Mouse (Mus musculus) stomach, postnatal 0 days (tissue): ENCODE data around the gene Unc50.

ENCODE experiments used
- CTCF ChIP-seq: IDR thresholded peaks from 2 replicates; pipeline ENCODE4 v1.5.1; 2016; ENCODE audit warnings: antibody characterized with exemption, low read depth, mild to moderate bottlenecking, moderate library complexity
- EP300 ChIP-seq: optimal IDR thresholded peaks from 2 replicates; pipeline ENCODE3; 2016; ENCODE audit warnings: antibody characterized with exemption

- TF ChIP-seq CTCF (no peak), EP300 (no peak)
Observed at GRCm38 (mm10) chr1:37474634-37475190, 44.8 kb downstream of the Unc50 start.
